Mouse (Mus musculus) midbrain, embryonic 16.5 days (tissue): Measurements from ENCODE around the gene Jrkl. TPM values are rescaled to one million over a fixed set of nuclear protein-coding genes. Genes with fewer than 3 reads are reported as not detected.

Source experiments
- ATAC-seq: fragments of 200-750 bp; cut with Nextera tagmentation; 2 replicates; pipeline ENCODE4 v1.8.0; 2017; ENCODE audit warnings: moderate TSS enrichment
- H3K27ac ChIP-seq: fragments of 300-500 bp; sonication (generic); 2 replicates; pipeline ENCODE4 v1.5.1; 2014; ENCODE audit warnings: mild to moderate bottlenecking, low read length, mixed read lengths
- H3K27me3 ChIP-seq: fragments of 300-500 bp; sonication (generic); 2 replicates; pipeline ENCODE4 v1.6.1; 2014; ENCODE audit warnings: low read depth, low read length, mixed read lengths; ENCODE audit not compliant: control insufficient read depth, insufficient read depth
- H3K36me3 ChIP-seq: fragments of 300-500 bp; sonication (generic); 2 replicates; pipeline ENCODE4 v1.6.1; 2014; ENCODE audit warnings: mild to moderate bottlenecking, low read length, moderate library complexity, mixed read lengths; ENCODE audit not compliant: control insufficient read depth, insufficient read depth
- H3K4me1 ChIP-seq: fragments of 300-500 bp; sonication (generic); 2 replicates; pipeline ENCODE4 v1.6.1; 2014; ENCODE audit warnings: mild to moderate bottlenecking, low read length, mixed read lengths; ENCODE audit not compliant: control insufficient read depth, insufficient read depth
- H3K4me2 ChIP-seq: fragments of 300-500 bp; sonication (generic); 2 replicates; pipeline ENCODE4 v1.6.1; 2014; ENCODE audit warnings: mild to moderate bottlenecking, low read length, mixed read lengths
- H3K4me3 ChIP-seq: fragments of 300-500 bp; sonication (generic); 2 replicates; pipeline ENCODE4 v1.5.1; 2014; ENCODE audit warnings: low read depth, mild to moderate bottlenecking, low read length, moderate library complexity, mixed read lengths
- H3K9ac ChIP-seq: fragments of 300-500 bp; sonication (generic); 2 replicates; pipeline ENCODE4 v1.6.1; 2014; ENCODE audit warnings: low read depth, low read length, mixed read lengths
- H3K9me3 ChIP-seq: fragments of 300-500 bp; sonication (generic); replicated peaks from 2 replicates; pipeline ENCODE4 v1.6.1; 2014; ENCODE audit warnings: mild to moderate bottlenecking, low read length, mixed read lengths; ENCODE audit not compliant: control insufficient read depth, poor library complexity, severe bottlenecking
- WGBS: fragments of 180-500 bp; shearing (Covaris S2); extraction: QIAGEN DNeasy Blood & Tissue Kit; methylation state at CpG from one replicate; pipeline ENCODE4 v1.1.7; 2014; 5-methylcytosine and 5-hydroxymethylcytosine counted together
- polyA plus RNA-seq: library from polyadenylated mRNA; unstranded; fragments of >200 nt; fragmentation: Nextera tagmentation; extraction: Ambion mirVana; gene quantifications from 2 replicates; pipeline ENCODE4 v1.2.1, GENCODE M21; 2015

Gene Jrkl
- polyA plus RNA-seq, 1 experiment from 2014 or later = 11.0 TPM

DNA sequence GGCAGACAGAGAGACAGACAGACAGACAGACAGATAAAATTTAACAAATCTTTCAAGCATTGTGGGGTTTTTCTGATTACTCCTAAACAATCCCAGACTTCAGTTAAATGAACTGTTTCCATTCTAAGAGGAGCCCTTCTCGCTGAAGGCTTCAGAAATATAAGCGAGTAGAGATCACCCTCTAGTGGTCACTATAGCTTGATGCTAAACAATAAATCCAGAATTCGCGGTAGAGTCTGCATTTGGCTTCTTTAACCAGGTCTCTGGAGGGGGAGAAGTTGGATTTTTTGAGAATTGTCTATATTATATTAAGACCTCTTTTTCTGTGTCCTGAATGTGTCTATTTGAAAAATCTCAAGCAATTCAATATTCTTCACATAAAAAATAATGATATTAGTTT, 50.4 kb downstream of the Jrkl start:
- peak; percentile 83 for ATAC-seq
- Histone ChIP-seq H3K4me1 (no peaks in the 10 kb centered on the region), H3K9me3 (no peaks in the 10 kb centered on the region), H3K27me3 (no peaks in the 10 kb centered on the region), H3K27ac (no peak overlapping the region), H3K4me2 (no peak overlapping the region), H3K9ac (no peak overlapping the region), H3K4me3 (no peak overlapping the region), H3K36me3 (no peaks in the 10 kb centered on the region)
- under 1% methylated on average over 4 of the region's 4 CpGs for WGBS

- no peaks in the 10 kb centered on the region for H3K4me1 ChIP-seq
- H3K4me2 ChIP-seq = no peak overlapping the region
- no peaks in the 10 kb centered on the region for H3K36me3 ChIP-seq
- no peaks in the 10 kb centered on the region for H3K27me3 ChIP-seq
- WGBS = 91% methylated on average over 4 of the region's 4 CpGs
- H3K4me3 ChIP-seq = no peak overlapping the region
- no peaks in the 10 kb centered on the region for H3K9me3 ChIP-seq
- H3K27ac ChIP-seq = no peak overlapping the region
- H3K9ac ChIP-seq = no peak overlapping the region
- ATAC-seq = peak; percentile 70; the same call in 1 of the 2 replicates
These were observed 51.0 kb downstream of the Jrkl start for GRCm38 (mm10) chr9:13194619-13195018.

Other genes starting within 250 kb of the Jrkl start
- 15.0 and 15.1 TPM in 2 replicates for gene Ccdc82, start 1.1 kb upstream of the Jrkl start, polyA plus RNA-seq
- gene Maml2, start 52.1 kb upstream of the Jrkl start, polyA plus RNA-seq = 9.9 and 10.6 TPM in 2 replicates
- gene Gm17571, start 200.9 kb upstream of the Jrkl start, polyA plus RNA-seq = not detected in 2 replicates